Mouse (Mus musculus): ENCODE data around the gene Cdca7. TPM values are rescaled to one million over a fixed set of nuclear protein-coding genes. Genes with fewer than 3 reads are reported as not detected.

Gene Cdca7
- polyA plus RNA-seq, 1 experiment, result 5.1 TPM

GRCm38 (mm10) chr2:72507855-72508635 lies 32.1 kb downstream of the Cdca7 start:
- Histone ChIP-seq H3K36me3 (ENCODE audit: control insufficient read depth, insufficient read depth) (no peaks in the 10 kb centered on the region), H3K4me3 (no peak overlapping the region), H3K79me2 (ENCODE audit: control insufficient read depth, insufficient read depth) (no peaks in the 10 kb centered on the region), H3ac (ENCODE audit: control insufficient read depth, insufficient read length) (no peak overlapping the region), H3K4me2 (ENCODE audit: low read depth) (no peak overlapping the region), H3K27me3 (ENCODE audit: control insufficient read depth, insufficient read depth, insufficient read length) (no peaks in the 10 kb centered on the region)
- no peak for TF ChIP-seq REST (IDR thresholded peaks at IDR 0.05; ENCODE audit: insufficient read depth, insufficient read length)
- no peak for TF ChIP-seq SRF (IDR thresholded peaks at IDR 0.05; ENCODE audit: control insufficient read depth, insufficient read length, low read depth)
- TF ChIP-seq MYOG (IDR thresholded peaks at IDR 0.05; ENCODE audit: control insufficient read depth in 1 of 3, insufficient read depth in 1 of 3, insufficient read length in 2 of 3, low read depth in 2 of 3), result no peak
- no peak for TF ChIP-seq CEBPB (IDR thresholded peaks at IDR 0.05; ENCODE audit: insufficient read depth, poor library complexity, severe bottlenecking)
- TF ChIP-seq POLR2AphosphoS2 (IDR thresholded peaks at IDR 0.05; ENCODE audit: insufficient read length, low read depth), result no peak
- no peak for TF ChIP-seq TCF3 (IDR thresholded peaks at IDR 0.05; ENCODE audit: insufficient read length, low read depth)
- TF ChIP-seq E2F4 (IDR thresholded peaks at IDR 0.05; ENCODE audit: insufficient read depth), result no peak
- TF ChIP-seq MYOD1 (IDR thresholded peaks at IDR 0.05; ENCODE audit: control insufficient read depth in 1 of 3, insufficient read length in 2 of 3, low read depth in 2 of 3), result no peak
- no peak for TF ChIP-seq USF1 (IDR thresholded peaks at IDR 0.05; ENCODE audit: low read depth)
- TF ChIP-seq POLR2A (IDR thresholded peaks at IDR 0.05; ENCODE audit: insufficient read length, low read depth), result no peak
- TF ChIP-seq MAX (IDR thresholded peaks at IDR 0.05; ENCODE audit: low read depth), result no peak
- no peak for TF ChIP-seq TCF12 (IDR thresholded peaks at IDR 0.05; ENCODE audit: insufficient read depth, poor library complexity, severe bottlenecking)

- no peak for TF ChIP-seq POLR2AphosphoS2 (IDR thresholded peaks at IDR 0.05; ENCODE audit: insufficient read length, low read depth)
- no peak for TF ChIP-seq MYOD1 (IDR thresholded peaks at IDR 0.05; ENCODE audit: control insufficient read depth in 1 of 3, insufficient read length in 2 of 3, low read depth in 2 of 3)
- no peak for TF ChIP-seq CEBPB (IDR thresholded peaks at IDR 0.05; ENCODE audit: insufficient read depth, poor library complexity, severe bottlenecking)
- no peak for TF ChIP-seq USF1 (IDR thresholded peaks at IDR 0.05; ENCODE audit: low read depth)
- no peak for TF ChIP-seq SRF (IDR thresholded peaks at IDR 0.05; ENCODE audit: control insufficient read depth, insufficient read length, low read depth)
- TF ChIP-seq POLR2A (IDR thresholded peaks at IDR 0.05; ENCODE audit: insufficient read length, low read depth), result no peak
- no peak for TF ChIP-seq E2F4 (IDR thresholded peaks at IDR 0.05; ENCODE audit: insufficient read depth)
- TF ChIP-seq MAX (IDR thresholded peaks at IDR 0.05; ENCODE audit: low read depth), result no peak
- TF ChIP-seq TCF3 (IDR thresholded peaks at IDR 0.05; ENCODE audit: insufficient read length, low read depth), result no peak
- H3K4me2 ChIP-seq (ENCODE audit: low read depth), result no peak overlapping the region
- no peaks in the 10 kb centered on the region for H3K36me3 ChIP-seq (ENCODE audit: control insufficient read depth, insufficient read depth)
- H3ac ChIP-seq (ENCODE audit: control insufficient read depth, insufficient read length), result no peak overlapping the region
- no peaks in the 10 kb centered on the region for H3K27me3 ChIP-seq (ENCODE audit: control insufficient read depth, insufficient read depth, insufficient read length)
- no peaks in the 10 kb centered on the region for H3K79me2 ChIP-seq (ENCODE audit: control insufficient read depth, insufficient read depth)
- no peak overlapping the region for H3K4me3 ChIP-seq
Observed at GRCm38 (mm10) chr2:72508891-72509290, 32.9 kb downstream of the Cdca7 start.

- H3K4me2 ChIP-seq (ENCODE audit: low read depth), result no peak overlapping the region
- no peak overlapping the region for H3K4me3 ChIP-seq
- TF ChIP-seq CEBPB (IDR thresholded peaks at IDR 0.05; ENCODE audit: insufficient read depth, poor library complexity, severe bottlenecking), result no peak
- no peak for TF ChIP-seq MYOG (IDR thresholded peaks at IDR 0.05; ENCODE audit: control insufficient read depth in 1 of 3, insufficient read depth in 1 of 3, insufficient read length in 2 of 3, low read depth in 2 of 3)
- no peak for TF ChIP-seq MYOD1 (IDR thresholded peaks at IDR 0.05; ENCODE audit: control insufficient read depth in 1 of 3, insufficient read length in 2 of 3, low read depth in 2 of 3)
- no peak overlapping the region for H3ac ChIP-seq (ENCODE audit: control insufficient read depth, insufficient read length)
- no peaks in the 10 kb centered on the region for H3K79me2 ChIP-seq (ENCODE audit: control insufficient read depth, insufficient read depth)
- peaks cover 29% of the 10 kb centered on the region for H3K27me3 ChIP-seq (ENCODE audit: control insufficient read depth, insufficient read depth, insufficient read length)
- H3K36me3 ChIP-seq (ENCODE audit: control insufficient read depth, insufficient read depth), result no peaks in the 10 kb centered on the region
Observed at GRCm38 (mm10) chr2:72515526-72515925, 39.6 kb downstream of the Cdca7 start.

- H3ac ChIP-seq (ENCODE audit: control insufficient read depth, insufficient read length), result no peak overlapping the region
- no peak overlapping the region for H3K4me3 ChIP-seq
- no peaks in the 10 kb centered on the region for H3K79me2 ChIP-seq (ENCODE audit: control insufficient read depth, insufficient read depth)
- H3K36me3 ChIP-seq (ENCODE audit: control insufficient read depth, insufficient read depth), result no peaks in the 10 kb centered on the region
- peaks cover 29% of the 10 kb centered on the region for H3K27me3 ChIP-seq (ENCODE audit: control insufficient read depth, insufficient read depth, insufficient read length)
- TF ChIP-seq USF1 (IDR thresholded peaks at IDR 0.05; ENCODE audit: low read depth) (no peak), CEBPB (IDR thresholded peaks at IDR 0.05; ENCODE audit: insufficient read depth, poor library complexity, severe bottlenecking) (no peak), SRF (IDR thresholded peaks at IDR 0.05; ENCODE audit: control insufficient read depth, insufficient read length, low read depth) (no peak), MAX (IDR thresholded peaks at IDR 0.05; ENCODE audit: low read depth) (no peak), POLR2AphosphoS2 (IDR thresholded peaks at IDR 0.05; ENCODE audit: insufficient read length, low read depth) (no peak), REST (IDR thresholded peaks at IDR 0.05; ENCODE audit: insufficient read depth, insufficient read length) (no peak), MYOD1 (IDR thresholded peaks at IDR 0.05; ENCODE audit: control insufficient read depth in 1 of 3, insufficient read length in 2 of 3, low read depth in 2 of 3) (no peak), E2F4 (IDR thresholded peaks at IDR 0.05; ENCODE audit: insufficient read depth) (no peak), TCF12 (IDR thresholded peaks at IDR 0.05; ENCODE audit: insufficient read depth, poor library complexity, severe bottlenecking) (no peak), MYOG (IDR thresholded peaks at IDR 0.05; ENCODE audit: control insufficient read depth in 1 of 3, insufficient read depth in 1 of 3, insufficient read length in 2 of 3, low read depth in 2 of 3) (no peak), POLR2A (IDR thresholded peaks at IDR 0.05; ENCODE audit: insufficient read length, low read depth) (no peak), TCF3 (IDR thresholded peaks at IDR 0.05; ENCODE audit: insufficient read length, low read depth) (no peak)
- H3K4me2 ChIP-seq (ENCODE audit: low read depth), result peak overlapping the region; percentile 57
Observed at GRCm38 (mm10) chr2:72515971-72516719, 40.2 kb downstream of the Cdca7 start.
